Mouse (Mus musculus) kidney, adult 2 months (tissue): Measurements from ENCODE around the gene Nol10.

Experiments used
- CTCF ChIP-seq: fragments of 200-500 bp; conservative IDR thresholded peaks from 2 replicates; pipeline ENCODE4 v1.5.1; 2011; ENCODE audit warnings: low read depth, mild to moderate bottlenecking, control low read depth, low read length, moderate library complexity, mixed read lengths; ENCODE audit not compliant: insufficient read depth, insufficient read length
- POLR2A ChIP-seq: fragments of 200-500 bp; IDR thresholded peaks from one replicate; pipeline ENCODE4 v1.6.1; 2011; ENCODE audit warnings: low read depth, low read length, control low read depth

DNA sequence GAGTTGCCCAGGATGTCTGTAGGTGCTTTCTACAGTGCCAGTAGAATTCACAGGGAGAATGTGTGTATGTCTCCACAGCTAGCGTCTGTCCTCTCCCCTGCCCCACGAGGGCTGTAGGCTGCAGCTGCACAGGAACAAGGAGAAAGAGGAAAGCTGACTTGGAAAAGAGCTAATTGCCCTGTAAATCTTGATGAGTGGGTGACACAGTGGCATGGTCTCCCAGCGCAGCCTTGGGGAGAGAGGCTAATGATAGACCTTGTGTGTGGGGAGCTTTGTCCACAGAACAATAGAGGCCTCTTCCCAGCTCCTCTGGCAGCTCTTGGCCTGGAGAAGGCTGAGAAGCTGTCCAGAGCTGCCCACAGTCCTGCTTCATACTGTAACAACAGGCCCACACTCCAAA is 78.5 kb downstream of the Nol10 start:
- no peak for TF ChIP-seq POLR2A
- TF ChIP-seq CTCF = no peak
